Mouse (Mus musculus): ENCODE data around the gene Fbxw17. TPM values are rescaled to one million over a fixed set of nuclear protein-coding genes. Genes with fewer than 3 reads are reported as not detected.

Gene Fbxw17
- 6.2 TPM for total RNA-seq (2023)

DNA sequence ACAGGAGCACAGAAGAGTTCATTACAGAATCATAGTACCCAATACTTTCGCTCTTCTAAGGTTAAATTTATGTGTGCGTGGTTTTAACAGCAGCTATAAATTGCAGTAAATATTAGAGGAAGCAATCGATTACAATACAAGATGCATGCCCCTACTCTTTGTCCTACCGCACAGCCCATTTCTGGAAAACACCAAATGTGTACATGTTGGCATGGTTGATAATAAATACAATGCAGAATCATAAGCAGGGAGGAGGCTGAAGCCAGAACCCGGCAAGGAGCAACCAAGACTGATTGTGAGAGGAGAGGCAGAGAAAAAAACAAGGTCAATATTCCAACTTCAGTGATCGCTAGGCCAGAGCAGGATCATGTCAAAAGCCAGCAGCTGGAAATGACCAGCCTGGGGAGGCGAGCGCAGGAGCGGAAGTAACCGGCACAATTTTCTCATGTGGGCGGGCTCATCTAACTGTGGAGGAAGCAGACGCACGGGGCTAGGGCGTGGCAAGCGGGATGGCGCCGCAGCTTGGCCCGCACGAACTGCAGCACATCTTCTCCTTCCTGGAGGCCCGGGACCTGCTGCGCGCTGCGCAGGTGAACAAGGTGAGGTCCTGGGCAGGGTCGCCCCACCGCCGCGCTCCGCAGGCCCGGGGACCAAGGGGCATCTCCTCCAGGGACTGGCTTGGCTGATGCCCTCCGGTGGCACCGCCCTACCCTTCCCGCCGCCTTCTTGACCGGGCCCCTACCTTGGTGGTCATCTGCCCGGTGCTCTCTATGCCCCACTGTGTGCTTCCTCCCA, at the start of gene Fbxw17:
TSS of gene Fbxw17 (plus strand) at position 476 of the 795 bp plus-strand sequence.

GRCm38 (mm10) chr13:50443812-50444211, 26.1 kb downstream of the Fbxw17 start, which contains the start of gene Gm47429:
Gm47429 (minus strand) TSS chr13:50443912.

DNA sequence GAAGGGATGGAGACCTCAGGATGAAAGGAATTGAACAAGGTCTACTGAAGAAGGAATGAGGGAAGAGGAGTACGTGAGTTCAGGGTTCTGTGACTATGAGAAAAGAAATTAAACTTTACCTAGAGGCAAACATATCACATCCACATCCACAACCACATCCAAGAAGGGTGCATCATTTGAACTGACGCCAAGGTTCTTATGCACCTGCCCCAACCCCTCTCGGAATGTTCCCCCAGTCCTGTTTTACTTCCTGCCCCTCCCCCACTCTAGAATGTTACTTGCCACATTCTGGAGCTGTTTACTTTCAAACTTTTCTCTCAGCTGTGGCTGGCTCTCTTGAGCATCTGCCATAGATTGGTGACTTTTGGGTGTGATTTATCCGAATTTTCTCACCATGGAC, 49.3 kb downstream of the Fbxw17 start, which contains the start of gene Nutm2:
TSS of gene Nutm2 (plus strand) at position 301 of the 400 bp plus-strand sequence.

Other genes starting within 250 kb of the Fbxw17 start
- gene Gm906, start 167.6 kb upstream of the Fbxw17 start, total RNA-seq (2023) = not detected
- not detected for gene Gm47429, start 26.0 kb downstream of the Fbxw17 start, total RNA-seq (2023)
- gene Nutm2, start 49.4 kb downstream of the Fbxw17 start, total RNA-seq (2023) = not detected
- not detected for gene Gm904, start 225.4 kb downstream of the Fbxw17 start, total RNA-seq (2023)